Comparison of ENCODE assay signal across 8 mouse cellular contexts in the genomic region with DNA sequence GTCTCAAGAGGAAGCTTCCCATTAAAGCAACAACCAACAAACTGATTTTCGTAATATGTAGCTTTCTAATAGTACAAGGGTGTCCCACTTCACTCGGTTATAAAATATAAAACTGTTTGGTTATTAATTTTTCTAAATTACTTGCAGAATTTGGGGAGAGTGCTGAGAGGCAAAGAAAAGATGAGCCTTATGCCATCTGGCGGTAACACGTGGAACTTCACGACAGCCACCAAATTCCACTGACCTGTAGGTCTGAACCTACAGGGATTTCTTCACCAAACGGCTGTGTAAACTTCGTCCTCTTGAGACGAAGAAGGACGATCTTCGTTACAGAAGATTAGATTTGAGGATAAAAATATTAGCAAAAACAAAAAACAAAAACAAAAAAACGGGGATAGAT.
DNase-seq lines count a peak whose midpoint lies in the region; ATAC-seq and TF ChIP-seq lines count a peak whose summit lies in the region.

No protein-coding gene starts in this region.

- no peak overlapping the region for H3K4me2 ChIP-seq in CH12.LX (ENCODE audit: insufficient read depth, low read depth, poor library complexity, severe bottlenecking)
- H3K4me2 ChIP-seq in heart, embryonic 13.5 days, result peak overlapping the region; percentile 72
- H3K4me2 ChIP-seq in kidney, postnatal 0 days (ENCODE audit: low read length), result peak overlapping the region; percentile 59
- H3K4me2 ChIP-seq in stomach, embryonic 15.5 days, result peak overlapping the region; percentile 52

- no peak overlapping the region for H3K9ac ChIP-seq in CH12.LX (ENCODE audit: insufficient read depth, low read depth)
- H3K9ac ChIP-seq in heart, embryonic 13.5 days, result peak overlapping the region; percentile 84
- H3K9ac ChIP-seq in kidney, postnatal 0 days (ENCODE audit: low read depth, low read length), result peak overlapping the region; percentile 59
- no peak overlapping the region for H3K9ac ChIP-seq in stomach, embryonic 15.5 days

- in situ Hi-C loops in CH12.LX (cut with MboI; ENCODE audit: low pct_ligation_motif_present, low pct_unique_long_range_greater_than_20kb, low sequenced_read_pairs), result loop anchor here (10.0 to 25.0 kb wide), 2 partner anchors 183 to 486 kb away; no protein-coding TSS in a partner anchor

- under 1% methylated on average over 11 of the region's 11 CpGs for WGBS in heart, embryonic 13.5 days
- 0% methylated on average over 11 of the region's 11 CpGs for WGBS in kidney, postnatal 0 days
- under 1% methylated on average over 11 of the region's 11 CpGs for WGBS in stomach, embryonic 15.5 days

- no peak overlapping the region for H3K27ac ChIP-seq in CH12.LX (ENCODE audit: insufficient read depth, low read depth)
- peak overlapping the region; percentile 95 for H3K27ac ChIP-seq in heart, embryonic 13.5 days (replicated peaks)
- peak overlapping the region; percentile 95 for H3K27ac ChIP-seq in kidney, postnatal 0 days
- peak overlapping the region; percentile 95 for H3K27ac ChIP-seq in stomach, embryonic 15.5 days

- TF ChIP-seq CTCF in CH12.LX (conservative IDR thresholded peaks at IDR 0.05 in 1 of 2, IDR thresholded peaks at IDR 0.05 in 1 of 2; ENCODE audit: low read depth in 2 of 2, low read length in 2 of 2), result peak; percentile 71 to 79
- TF ChIP-seq CTCF in kidney, postnatal 0 days (IDR thresholded peaks at IDR 0.05; ENCODE audit: low read depth), result peak; percentile 62; the same call in 1 of the 2 replicates

- dilution Hi-C loops in CH12.LX (cut with MboI; ENCODE audit: extremely low pct_ligation_motif_present, extremely low pct_unique_long_range_greater_than_20kb, low sequenced_read_pairs), result no loop called here

- TF ChIP-seq POLR2A in CH12.LX (IDR thresholded peaks at IDR 0.05; ENCODE audit: low read depth, low read length), result no peak

- H3K4me3 ChIP-seq in CH12.LX (replicated peaks in 1 of 3; ENCODE audit: low read depth in 2 of 3, low read length in 2 of 3, poor library complexity in 1 of 3), result no peak overlapping the region
- H3K4me3 ChIP-seq in heart, embryonic 13.5 days, result peak overlapping the region; percentile 51
- H3K4me3 ChIP-seq in kidney, postnatal 0 days (replicated peaks; ENCODE audit: low read depth, low read length), result peak overlapping the region; percentile 29
- no peak overlapping the region for H3K4me3 ChIP-seq in stomach, embryonic 15.5 days (replicated peaks)

- H3K27me3 ChIP-seq in CH12.LX (replicated peaks), result peaks cover 2% of the 10 kb centered on the region
- peaks cover 12% of the 10 kb centered on the region for H3K27me3 ChIP-seq in heart, embryonic 13.5 days (replicated peaks)
- no peaks in the 10 kb centered on the region for H3K27me3 ChIP-seq in kidney, postnatal 0 days (ENCODE audit: insufficient read depth, low read length)
- H3K27me3 ChIP-seq in stomach, embryonic 15.5 days (replicated peaks), result peaks cover 11% of the 10 kb centered on the region; the same call in 1 of the 2 replicates

- H3K9me3 ChIP-seq in CH12.LX (replicated peaks; ENCODE audit: low read length), result no peaks in the 10 kb centered on the region
- H3K9me3 ChIP-seq in heart, embryonic 13.5 days, result no peaks in the 10 kb centered on the region
- H3K9me3 ChIP-seq in kidney, postnatal 0 days (replicated peaks; ENCODE audit: low read length), result no peaks in the 10 kb centered on the region
- H3K9me3 ChIP-seq in stomach, embryonic 15.5 days, result no peaks in the 10 kb centered on the region

- DNase-seq in 3134 (ENCODE audit: extremely low read depth, insufficient read length, low spot score) (peak; percentile 56), CH12.LX (ENCODE audit: extremely low read depth) (peak; percentile 70)
- DNase-seq in embryo, embryonic 11.5 days (ENCODE audit: low read depth, low spot score), result peak; percentile 79
- DNase-seq in kidney, postnatal 0 days (ENCODE audit: low spot score), result peak; percentile 90
- DNase-seq in lung, postnatal 4 days, result peak; percentile 74 to 82

- no peak for TF ChIP-seq EP300 in CH12.LX (IDR thresholded peaks at IDR 0.05; ENCODE audit: low read length)

- no peaks in the 10 kb centered on the region for H3K79me2 ChIP-seq in CH12.LX (replicated peaks; ENCODE audit: control insufficient read depth, extremely low read depth, insufficient read depth, poor library complexity, severe bottlenecking)

- no peak for ATAC-seq in heart, embryonic 13.5 days (ENCODE audit: extremely low read depth, insufficient number of reproducible peaks, low FRiP score, low TSS enrichment)
- ATAC-seq in kidney, postnatal 0 days (replicated peaks; ENCODE audit: low FRiP score, low read depth), result no peak
- ATAC-seq in stomach, embryonic 15.5 days (ENCODE audit: insufficient read depth, low FRiP score, low read depth), result 0 out of 2 replicates have a peak, but pooled peaks have one; percentile 19
- no peak for ATAC-seq in monocyte, adult 5-6 weeks (replicated peaks; ENCODE audit: insufficient number of reproducible peaks, low FRiP score, low TSS enrichment, poor library complexity, severe bottlenecking)

- H3K36me3 ChIP-seq in CH12.LX (replicated peaks in 1 of 2; ENCODE audit: control insufficient read depth in 1 of 2, insufficient read depth in 1 of 2, low read length in 1 of 2), result no peaks in the 10 kb centered on the region
- no peaks in the 10 kb centered on the region for H3K36me3 ChIP-seq in heart, embryonic 13.5 days
- no peaks in the 10 kb centered on the region for H3K36me3 ChIP-seq in kidney, postnatal 0 days (ENCODE audit: insufficient read depth, low read length)
- no peaks in the 10 kb centered on the region for H3K36me3 ChIP-seq in stomach, embryonic 15.5 days

- TF ChIP-seq RAD21 in CH12.LX (IDR thresholded peaks at IDR 0.05; ENCODE audit: low read depth, low read length), result peak; percentile 43

- peaks cover 2 to 17% of the 10 kb centered on the region in 2 experiments for H3K4me1 ChIP-seq in CH12.LX (ENCODE audit: control insufficient read depth in 1 of 2, insufficient read depth in 2 of 2)
- H3K4me1 ChIP-seq in heart, embryonic 13.5 days, result peaks cover 52% of the 10 kb centered on the region
- peaks cover 21% of the 10 kb centered on the region for H3K4me1 ChIP-seq in kidney, postnatal 0 days (replicated peaks; ENCODE audit: insufficient read depth, low read length)
- H3K4me1 ChIP-seq in stomach, embryonic 15.5 days, result peaks cover 16% of the 10 kb centered on the region

TF ChIP-seq in CH12.LX, 34 proteins besides CTCF, POLR2A, EP300 and RAD21:
- TF ChIP-seq SMC3 (IDR thresholded peaks at IDR 0.05; ENCODE audit: low read depth, low read length) (peak; percentile 56), MAX (IDR thresholded peaks at IDR 0.05; ENCODE audit: low read length) (peak; percentile 85), MYC (IDR thresholded peaks at IDR 0.05; ENCODE audit: low read depth, low read length) (0 out of 2 replicates have a peak, but pooled peaks have one; percentile 44), NELFE (IDR thresholded peaks at IDR 0.05; ENCODE audit: low read depth, low read length) (no peak), ZKSCAN1 (IDR thresholded peaks at IDR 0.05; ENCODE audit: borderline replicate concordance, low read depth, low read length) (no peak)

Comparison
In these comparisons a context has a peak if more than half of its experiments do, and no peak if none do; other contexts are left out.
1. H3K4me3 ChIP-seq: peak in heart, embryonic 13.5 days (single experiment) and kidney, postnatal 0 days (single experiment); none in CH12.LX (0 of 3) and stomach, embryonic 15.5 days (single experiment).
2. H3K9ac ChIP-seq: peak in heart, embryonic 13.5 days (single experiment) and kidney, postnatal 0 days (single experiment); none in CH12.LX (single experiment) and stomach, embryonic 15.5 days (single experiment).
3. Peak in every context shown above with its lines, with median percentiles within 50 percentile points of each other: DNase-seq.